Mouse (Mus musculus) lung, postnatal 4 days (tissue): ENCODE measurements at regions not wholly inside any gene's neighbourhood (a gene's known extent, or its start where the extent isn't known, plus 50 kb on each side); places are given as distances from the start of the nearest gene placed in this dataset.
"Not testable (repeated sequence)": the region's sequence is repeated elsewhere in the genome, so short reads cannot be mapped to it uniquely, and the experiment has no call there.

Experiments used
- DNase-seq, 2 experiments: peaks; one replicate each; pipeline ENCODE4 v3.0.0; 2021

GRCm38 (mm10) chr13:115911524-115912459, 397.7 kb downstream of the Isl1 start:
- DNase-seq, result no peak

GRCm38 (mm10) chr13:115910866-115911449, 398.5 kb downstream of the Isl1 start:
- no peak for DNase-seq

GRCm38 (mm10) chr13:115880616-115881015, 428.9 kb downstream of the Isl1 start:
- no peak for DNase-seq

GRCm38 (mm10) chr13:115860480-115860879, 449.0 kb downstream of the Isl1 start:
- DNase-seq, result no peak

- DNase-seq, result no peak
Measured at GRCm38 (mm10) chr13:115856632-115857031, 452.9 kb downstream of the Isl1 start.

GRCm38 (mm10) chr13:115852689-115853356, 456.7 kb downstream of the Isl1 start:
- no peak for DNase-seq

- no peak for DNase-seq
Measured at GRCm38 (mm10) chr13:115843121-115843520, 466.4 kb downstream of the Isl1 start.

GRCm38 (mm10) chr13:115836203-115836768, 473.2 kb downstream of the Isl1 start:
- DNase-seq, result no peak

- DNase-seq, result no peak
Measured at GRCm38 (mm10) chr13:115825191-115825590, 484.3 kb downstream of the Isl1 start.

GRCm38 (mm10) chr13:115822527-115822926, 487.0 kb downstream of the Isl1 start:
- DNase-seq, result no peak

- no peak for DNase-seq
Measured at GRCm38 (mm10) chr13:115814211-115814610, 495.3 kb downstream of the Isl1 start.

- DNase-seq, result no peak
Measured at GRCm38 (mm10) chr13:115799294-115799693, 510.2 kb downstream of the Isl1 start.

GRCm38 (mm10) chr13:115751271-115751670, 558.2 kb downstream of the Isl1 start:
- DNase-seq, result no peak

- not testable (repeated sequence) for DNase-seq
Measured at GRCm38 (mm10) chr13:115742080-115742479, 567.4 kb downstream of the Isl1 start.

GRCm38 (mm10) chr13:115727986-115728385, 581.5 kb downstream of the Isl1 start:
- DNase-seq, result no peak

GRCm38 (mm10) chr13:115725356-115725952, 584.0 kb downstream of the Isl1 start:
- DNase-seq, result no peak

GRCm38 (mm10) chr13:115719276-115719675, 590.2 kb downstream of the Isl1 start:
- no peak for DNase-seq

- no peak for DNase-seq
Measured at GRCm38 (mm10) chr13:115718859-115719258, 590.6 kb downstream of the Isl1 start.

- DNase-seq, result no peak
Measured at GRCm38 (mm10) chr13:115696197-115696596, 594.4 kb upstream of the Itga1 start.

- no peak for DNase-seq
Measured at GRCm38 (mm10) chr13:115687426-115687825, 585.7 kb upstream of the Itga1 start.

GRCm38 (mm10) chr13:115679591-115679990, 577.8 kb upstream of the Itga1 start:
- DNase-seq, result no peak

- no peak for DNase-seq
Measured at GRCm38 (mm10) chr13:115676836-115677235, 575.1 kb upstream of the Itga1 start.

- DNase-seq, result no peak
Measured at GRCm38 (mm10) chr13:115673729-115674128, 572.0 kb upstream of the Itga1 start.
